Comparison of ENCODE assay signal across 8 mouse cellular contexts in genomic region chr1:131846255-131846654, GRCm38 (mm10). TPM values are rescaled to one million over a fixed set of nuclear protein-coding genes. Genes with fewer than 3 reads are reported as not detected.
DNase-seq lines count a peak whose midpoint lies in the region; ATAC-seq and TF ChIP-seq lines count a peak whose summit lies in the region.

No protein-coding gene starts in this region.

- no peaks in the 10 kb centered on the region for H3K9me3 ChIP-seq in intestine, postnatal 0 days (ENCODE audit: control insufficient read depth)
- no peaks in the 10 kb centered on the region for H3K9me3 ChIP-seq in intestine, embryonic 15.5 days

- no peak for ATAC-seq in intestine, postnatal 0 days
- ATAC-seq in intestine, embryonic 15.5 days = no peak

- H3K27ac ChIP-seq in intestine, postnatal 0 days (ENCODE audit: low read depth, low read length) = no peak overlapping the region
- H3K27ac ChIP-seq in intestine, embryonic 15.5 days = no peak overlapping the region
- H3K27ac ChIP-seq in left cerebral cortex, adult 2 months = no peak overlapping the region

- 74% methylated on average over 5 of the region's 5 CpGs for WGBS in intestine, postnatal 0 days
- 81% methylated on average over 5 of the region's 5 CpGs for WGBS in intestine, embryonic 15.5 days

- DNase-seq in ES-CJ7 (ENCODE audit: low read depth, low spot score) = peak; percentile 68
- peak; percentile 88 to 89 for DNase-seq in cerebellum, postnatal 10 days
- DNase-seq in heart, adult 9 months (ENCODE audit: low spot score in 2 of 2) = peak; percentile 45 to 62
- DNase-seq in left cerebral cortex, adult 2 months (ENCODE audit: extremely low spot score in 1 of 2, low spot score in 2 of 2) = peak; percentile 49 to 59
- peak; percentile 58 for DNase-seq in naive thymus-derived CD4-positive, alpha-beta T cell, adult 2 months (ENCODE audit: low read depth)
- DNase-seq in thymus, postnatal 25 days = peak; percentile 59

- H3K9ac ChIP-seq in intestine, postnatal 0 days (ENCODE audit: low read depth, low read length) = no peak overlapping the region
- H3K9ac ChIP-seq in intestine, embryonic 15.5 days = no peak overlapping the region

- H3K4me1 ChIP-seq in intestine, postnatal 0 days (replicated peaks; ENCODE audit: control insufficient read depth, insufficient read depth, low read length) = no peaks in the 10 kb centered on the region
- H3K4me1 ChIP-seq in intestine, embryonic 15.5 days (replicated peaks) = no peaks in the 10 kb centered on the region

- TF ChIP-seq CTCF in intestine, postnatal 0 days (IDR thresholded peaks at IDR 0.05; ENCODE audit: low read depth) = peak; percentile 68
- peak; percentile 73 for TF ChIP-seq CTCF in left cerebral cortex, adult 2 months (IDR thresholded peaks at IDR 0.05)

- H3K27me3 ChIP-seq in intestine, postnatal 0 days (replicated peaks; ENCODE audit: control insufficient read depth, insufficient read depth, low read length) = no peaks in the 10 kb centered on the region
- no peaks in the 10 kb centered on the region for H3K27me3 ChIP-seq in intestine, embryonic 15.5 days (replicated peaks)

- H3K4me2 ChIP-seq in intestine, postnatal 0 days (replicated peaks; ENCODE audit: low read depth) = no peak overlapping the region
- H3K4me2 ChIP-seq in intestine, embryonic 15.5 days (replicated peaks) = no peak overlapping the region

- no peak overlapping the region for H3K4me3 ChIP-seq in intestine, postnatal 0 days (ENCODE audit: low read depth, low read length)
- H3K4me3 ChIP-seq in intestine, embryonic 15.5 days (replicated peaks) = no peak overlapping the region
- H3K4me3 ChIP-seq in left cerebral cortex, adult 2 months = no peak overlapping the region

- H3K36me3 ChIP-seq in intestine, postnatal 0 days (ENCODE audit: control insufficient read depth, insufficient read depth) = peaks cover 25% of the 10 kb centered on the region
- peaks cover 35% of the 10 kb centered on the region for H3K36me3 ChIP-seq in intestine, embryonic 15.5 days

- intact Hi-C loops in left cerebral cortex, adult 2 months (cut with DNase I) = loop anchor here (1.0 to 5.0 kb wide), 2 partner anchors 79 to 138 kb away; no protein-coding TSS in a partner anchor

RNA-seq across cellular contexts. Expression of gene Slc41a1, which starts 19.0 kb away (rescaled TPM):
- 3.5 and 3.8 TPM in 2 replicates for polyA plus RNA-seq in intestine, postnatal 0 days (2015; fragmentation: Nextera tagmentation; extraction: Ambion mirVana)
- polyA plus RNA-seq in intestine, embryonic 15.5 days (2015; fragmentation: Nextera tagmentation; extraction: Ambion mirVana) = 10.5 and 10.7 TPM in 2 replicates
- 10 to 100 TPM; 42.6 to 46.8 TPM for total RNA-seq in left cerebral cortex, adult 2 months (2021)

RNA-seq across cellular contexts. Expression of gene Rab29, which starts 20.8 kb away (rescaled TPM):
- 16.2 and 19.1 TPM in 2 replicates for polyA plus RNA-seq in intestine, postnatal 0 days (2015; fragmentation: Nextera tagmentation; extraction: Ambion mirVana)
- 19.4 and 21.6 TPM in 2 replicates for polyA plus RNA-seq in intestine, embryonic 15.5 days (2015; fragmentation: Nextera tagmentation; extraction: Ambion mirVana)
- total RNA-seq in left cerebral cortex, adult 2 months (2021) = 1 to 10 TPM; 4.8 to 5.0 TPM

RNA-seq across cellular contexts. Expression of gene Pm20d1, which starts 49.1 kb away (rescaled TPM):
- 17.3 and 19.8 TPM in 2 replicates for polyA plus RNA-seq in intestine, postnatal 0 days (2015; fragmentation: Nextera tagmentation; extraction: Ambion mirVana)
- 3.8 and 5.6 TPM in 2 replicates for polyA plus RNA-seq in intestine, embryonic 15.5 days (2015; fragmentation: Nextera tagmentation; extraction: Ambion mirVana)
- total RNA-seq in left cerebral cortex, adult 2 months (2021) = 1 to 10 TPM; 1.5 to 2.3 TPM
